Mouse (Mus musculus): ENCODE measurements around the gene Cfap43. TPM values are rescaled to one million over a fixed set of nuclear protein-coding genes. Genes with fewer than 3 reads are reported as not detected.

Cfap43 gene
- total RNA-seq, 1 experiment from 2014 or later = 0.23 TPM

DNA sequence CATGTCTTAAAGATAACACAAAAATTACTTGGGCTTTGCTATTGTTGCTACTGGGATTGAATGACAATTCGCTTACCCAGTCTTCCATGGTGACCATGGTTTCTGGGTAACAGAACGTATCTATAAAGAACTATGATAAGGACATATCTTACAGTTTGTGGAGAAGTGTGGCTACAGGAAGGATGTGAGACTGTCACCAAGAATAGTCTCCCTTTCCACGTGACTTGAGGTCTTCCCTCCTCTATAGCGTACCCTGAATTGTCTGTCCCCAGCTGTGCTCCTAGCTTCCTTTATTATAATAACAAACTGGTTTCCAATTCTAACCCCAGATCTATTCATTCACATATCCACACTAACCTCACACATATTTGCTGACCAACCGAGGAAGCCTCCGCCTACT is 223.4 kb downstream of the Cfap43 start:
- ATAC-seq (ENCODE audit: extremely low read depth, insufficient number of reproducible peaks, low FRiP score, poor library complexity, severe bottlenecking) = no peak

DNA sequence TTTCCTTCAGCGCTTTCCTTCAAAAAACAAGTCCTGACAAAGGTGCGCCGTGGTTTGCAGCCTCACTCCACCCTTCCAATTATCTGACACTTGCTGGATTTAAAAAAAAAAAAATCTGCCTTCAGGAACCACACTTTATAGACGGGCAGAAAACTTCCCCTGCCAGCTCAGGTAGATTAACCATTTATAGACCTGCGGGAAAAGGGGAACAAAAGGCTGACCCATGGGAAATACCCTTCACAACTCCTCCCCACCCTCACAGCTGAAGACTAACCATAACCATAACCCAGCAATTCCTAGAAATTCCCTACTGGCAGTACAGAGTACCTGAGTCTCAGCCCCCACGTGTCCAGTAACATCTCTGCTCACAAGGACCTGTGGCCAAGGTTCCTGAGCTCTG is 227.1 kb downstream of the Cfap43 start, which contains the start of gene Col17a1:
Gene Col17a1 (minus strand): TSS at position 101 of the 400 bp plus-strand sequence.
- no peak for ATAC-seq (ENCODE audit: extremely low read depth, insufficient number of reproducible peaks, low FRiP score, poor library complexity, severe bottlenecking)

DNA sequence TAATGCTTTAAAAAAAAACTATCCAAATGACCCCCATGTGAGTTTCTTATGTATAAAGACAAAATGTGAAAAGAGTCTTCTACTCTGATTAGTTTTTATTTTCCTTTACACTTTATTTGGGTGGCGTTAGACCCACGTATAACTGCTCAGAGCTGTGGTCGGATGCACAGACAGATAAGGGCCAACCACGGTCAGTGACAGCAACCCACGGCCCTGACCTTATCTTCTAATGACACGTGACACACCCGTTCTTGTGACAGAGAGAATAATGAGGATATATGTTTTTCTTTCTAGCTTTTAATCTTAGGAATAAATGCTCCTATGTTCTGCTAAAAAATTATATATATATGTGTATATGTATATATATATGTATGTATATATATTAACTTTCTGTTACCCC is 229.5 kb downstream of the Cfap43 start:
- no peak for ATAC-seq (ENCODE audit: extremely low read depth, insufficient number of reproducible peaks, low FRiP score, poor library complexity, severe bottlenecking)

Other genes starting within 250 kb of the Cfap43 start
- not detected in 2 replicates for gene Col17a1, start 227.2 kb downstream of the Cfap43 start, total RNA-seq (2017)
- 128 and 139 TPM in 2 replicates for gene Sfr1, start 187.6 kb downstream of the Cfap43 start, total RNA-seq (2017)
- gene Gsto1, start 64.3 kb downstream of the Cfap43 start, total RNA-seq (2017) = 117 and 147 TPM in 2 replicates
- 1.9 TPM in 1 of 2 replicates, not detected in the other for gene Gsto2, start 53.8 kb downstream of the Cfap43 start, total RNA-seq (2017)
- gene Itprip, start within 50 bp of the Cfap43 start, total RNA-seq (2017) = 74.8 and 79.2 TPM in 2 replicates
- not detected in 2 replicates for gene Cfap58, start 18.4 kb upstream of the Cfap43 start, total RNA-seq (2017)